Mouse (Mus musculus) midbrain, embryonic 13.5 days (tissue): ENCODE results near the gene Ttll11. TPM values are rescaled to one million over a fixed set of nuclear protein-coding genes. Genes with fewer than 3 reads are reported as not detected.

Experiments
- ATAC-seq: fragments of 200-750 bp; cut with Nextera tagmentation; 2 replicates; pipeline ENCODE4 v1.8.0; 2017; ENCODE audit warnings: mild to moderate bottlenecking, moderate TSS enrichment, moderate library complexity
- H3K27ac ChIP-seq: fragments of 300-500 bp; sonication (generic); 2 replicates; pipeline ENCODE4 v1.5.1; 2015; ENCODE audit warnings: inconsistent platforms, mild to moderate bottlenecking, moderate library complexity
- H3K27me3 ChIP-seq: fragments of 300-500 bp; sonication (generic); 2 replicates; pipeline ENCODE4 v1.6.1; 2015; ENCODE audit warnings: mild to moderate bottlenecking, inconsistent platforms
- H3K36me3 ChIP-seq: fragments of 300-500 bp; sonication (generic); 2 replicates; pipeline ENCODE4 v1.6.1; 2015; ENCODE audit warnings: mild to moderate bottlenecking, inconsistent platforms
- H3K4me1 ChIP-seq: fragments of 300-500 bp; sonication (generic); replicated peaks from 2 replicates; pipeline ENCODE4 v1.6.1; 2015; ENCODE audit warnings: inconsistent platforms
- H3K4me2 ChIP-seq: fragments of 300-500 bp; sonication (generic); replicated peaks from 2 replicates; pipeline ENCODE4 v1.6.1; 2015; ENCODE audit warnings: moderate library complexity, mild to moderate bottlenecking, inconsistent platforms
- H3K4me3 ChIP-seq: fragments of 300-500 bp; sonication (generic); replicated peaks from 2 replicates; pipeline ENCODE4 v1.5.1; 2015; ENCODE audit warnings: mild to moderate bottlenecking, inconsistent platforms
- H3K9ac ChIP-seq: fragments of 300-500 bp; sonication (generic); replicated peaks from 2 replicates; pipeline ENCODE4 v1.6.1; 2015; ENCODE audit warnings: mild to moderate bottlenecking, inconsistent platforms
- H3K9me3 ChIP-seq: fragments of 300-500 bp; sonication (generic); 2 replicates; pipeline ENCODE4 v1.6.1; 2016; ENCODE audit warnings: mild to moderate bottlenecking, inconsistent platforms
- WGBS: fragments of 180-500 bp; shearing (Covaris S2); methylation state at CpG from one replicate; pipeline ENCODE4 v1.1.7; 2015; 5-methylcytosine and 5-hydroxymethylcytosine counted together
- polyA plus RNA-seq: library from polyadenylated mRNA; unstranded; fragments of >200 nt; fragmentation: Nextera tagmentation; extraction: Ambion mirVana; gene quantifications from 2 replicates; pipeline ENCODE4 v1.2.1, GENCODE M21; 2015

The Ttll11 gene
- polyA plus RNA-seq, 1 experiment from 2014 or later, result 4.3 TPM

DNA sequence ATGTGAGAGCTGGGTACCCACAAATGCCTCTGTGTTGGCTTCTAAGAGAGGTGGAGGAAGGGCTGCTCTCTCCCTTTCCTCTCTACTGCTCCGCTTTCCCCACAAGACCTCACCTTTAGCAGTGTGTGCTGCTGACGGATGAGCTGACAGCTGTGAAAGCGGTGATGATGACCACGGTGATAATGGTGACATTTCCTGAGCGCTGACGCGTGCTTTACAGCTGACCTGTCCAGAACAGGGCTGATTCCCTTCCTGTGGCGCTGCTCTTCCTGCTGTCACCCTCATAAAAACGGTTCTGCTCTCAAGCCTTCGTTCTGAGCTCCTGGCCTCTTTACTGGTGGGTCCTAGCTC, 119.3 kb downstream of the Ttll11 start:
- H3K4me1 ChIP-seq, result peaks cover 17% of the 10 kb centered on the region
- no peak overlapping the region for H3K4me3 ChIP-seq
- no peak for ATAC-seq
- H3K4me2 ChIP-seq, result no peak overlapping the region
- 79% methylated on average over 10 of the region's 10 CpGs for WGBS
- H3K9ac ChIP-seq, result no peak overlapping the region
- no peaks in the 10 kb centered on the region for H3K36me3 ChIP-seq
- H3K27ac ChIP-seq, result no peak overlapping the region
- no peaks in the 10 kb centered on the region for H3K9me3 ChIP-seq
- H3K27me3 ChIP-seq, result no peaks in the 10 kb centered on the region

DNA sequence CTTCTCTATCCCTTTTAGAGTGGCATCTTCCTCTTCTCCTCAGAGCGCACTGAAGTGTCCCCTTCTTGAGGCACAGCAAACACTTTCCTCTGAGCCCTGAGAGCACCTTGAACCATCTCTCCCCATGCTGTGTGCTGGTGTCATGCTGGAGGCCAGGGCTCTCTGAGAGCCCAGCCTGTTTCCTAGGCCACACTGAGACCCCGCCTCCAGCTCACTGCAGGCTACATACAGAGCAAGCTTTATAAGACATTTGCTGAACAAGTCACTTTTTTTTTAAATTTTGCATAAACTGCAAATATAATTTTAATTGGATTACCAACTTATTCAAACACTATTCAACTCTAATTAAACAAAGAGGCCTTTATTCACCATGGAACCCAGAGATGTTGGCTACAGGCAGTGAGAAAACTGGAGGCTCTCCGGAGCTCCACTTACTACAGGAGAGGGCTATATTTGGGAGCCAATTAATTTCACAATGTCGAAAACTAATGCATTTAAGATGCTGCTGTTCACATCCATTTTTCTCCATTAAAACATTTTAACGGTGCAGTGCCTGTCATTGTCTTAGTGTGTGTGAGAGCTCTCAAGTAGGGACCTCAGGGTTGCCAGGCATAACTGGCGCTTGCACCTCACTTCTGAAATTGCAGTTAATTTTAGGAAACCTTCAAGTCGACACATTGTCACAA, 119.9 kb downstream of the Ttll11 start:
- no peaks in the 10 kb centered on the region for H3K9me3 ChIP-seq
- H3K27me3 ChIP-seq, result no peaks in the 10 kb centered on the region
- WGBS, result 78% methylated on average over 7 of the region's 7 CpGs
- 0 out of 2 replicates have a peak, but pooled peaks have one; percentile 55 for ATAC-seq
- no peak overlapping the region for H3K9ac ChIP-seq
- H3K4me1 ChIP-seq, result peaks cover 17% of the 10 kb centered on the region
- H3K4me3 ChIP-seq, result no peak overlapping the region
- H3K36me3 ChIP-seq, result no peaks in the 10 kb centered on the region
- no peak overlapping the region for H3K4me2 ChIP-seq
- no peak overlapping the region for H3K27ac ChIP-seq

DNA sequence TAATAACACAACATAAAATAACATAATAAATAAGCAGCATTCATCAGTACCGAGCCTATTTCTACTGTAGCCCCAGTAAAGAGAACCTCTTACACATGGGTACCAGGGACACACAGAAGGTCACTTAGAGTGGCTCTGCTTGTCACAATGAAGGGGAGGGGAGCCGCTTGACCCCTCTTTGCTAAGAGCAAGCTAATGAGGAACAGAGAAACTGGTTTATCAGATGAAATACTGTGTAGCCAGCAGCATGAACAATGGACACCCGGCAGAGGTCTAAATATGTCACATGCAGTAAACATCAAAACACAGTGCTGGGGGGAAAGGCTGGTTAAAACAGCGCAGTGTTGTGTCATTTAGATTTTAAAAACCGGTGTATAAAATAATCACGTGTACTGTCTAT, 121.4 kb downstream of the Ttll11 start:
- H3K27me3 ChIP-seq, result no peaks in the 10 kb centered on the region
- H3K9ac ChIP-seq, result no peak overlapping the region
- H3K4me3 ChIP-seq, result no peak overlapping the region
- no peaks in the 10 kb centered on the region for H3K36me3 ChIP-seq
- H3K4me2 ChIP-seq, result no peak overlapping the region
- no peaks in the 10 kb centered on the region for H3K9me3 ChIP-seq
- H3K27ac ChIP-seq, result no peak overlapping the region
- ATAC-seq, result no peak
- H3K4me1 ChIP-seq, result peaks cover 17% of the 10 kb centered on the region
- WGBS, result 72% methylated on average over 6 of the region's 6 CpGs

DNA sequence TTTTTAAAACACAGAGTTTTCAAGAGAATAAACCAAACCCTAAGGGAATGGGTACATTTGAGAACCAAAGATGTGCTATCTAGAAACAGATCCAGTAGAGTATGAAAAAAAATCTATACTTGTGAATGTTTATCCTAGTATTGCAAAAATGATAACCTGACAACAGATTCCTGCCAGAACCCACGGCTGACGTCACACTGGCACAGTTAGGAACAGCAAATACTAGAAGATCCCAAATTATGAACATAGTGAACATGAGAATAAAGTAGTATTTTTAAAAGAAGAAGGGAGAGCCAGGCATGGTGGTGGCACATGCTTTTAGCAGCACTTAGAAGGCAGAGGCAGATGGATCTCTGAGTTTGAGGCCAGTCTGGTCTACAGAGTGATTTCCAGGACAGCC, 122.8 kb downstream of the Ttll11 start:
- ATAC-seq, result no peak
- WGBS, result 90% methylated on average over 2 of the region's 2 CpGs
- H3K27me3 ChIP-seq, result no peaks in the 10 kb centered on the region
- H3K36me3 ChIP-seq, result no peaks in the 10 kb centered on the region
- H3K4me3 ChIP-seq, result no peak overlapping the region
- no peaks in the 10 kb centered on the region for H3K9me3 ChIP-seq
- no peak overlapping the region for H3K4me2 ChIP-seq
- H3K27ac ChIP-seq, result no peak overlapping the region
- H3K4me1 ChIP-seq, result peaks cover 29% of the 10 kb centered on the region
- no peak overlapping the region for H3K9ac ChIP-seq

DNA sequence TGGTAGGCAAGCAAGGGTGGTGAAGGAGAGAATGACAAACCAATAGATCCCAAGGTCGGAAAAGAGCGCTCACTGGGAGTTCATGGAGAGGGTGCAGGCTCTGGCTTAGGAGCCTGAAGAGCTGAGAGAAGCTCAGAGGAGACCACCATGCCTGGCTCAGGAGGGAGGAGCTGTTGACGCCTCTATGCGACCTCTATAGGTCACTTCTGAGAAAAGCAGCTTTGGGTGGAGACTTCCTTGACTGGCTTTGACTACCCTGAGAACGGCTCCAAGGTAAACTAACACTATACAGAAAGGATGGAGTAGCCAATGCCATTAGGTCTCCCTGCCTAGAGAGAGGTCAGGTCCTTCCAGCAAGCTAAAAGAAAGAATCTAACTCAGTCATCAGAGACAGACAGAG, 124.8 kb downstream of the Ttll11 start:
- WGBS, result 34% methylated on average over 5 of the region's 5 CpGs
- H3K27me3 ChIP-seq, result no peaks in the 10 kb centered on the region
- H3K9me3 ChIP-seq, result no peaks in the 10 kb centered on the region

GRCm38 (mm10) chr2:35852971-35853370, 126.7 kb downstream of the Ttll11 start:
- no peaks in the 10 kb centered on the region for H3K9me3 ChIP-seq
- H3K27me3 ChIP-seq, result no peaks in the 10 kb centered on the region
- no peaks in the 10 kb centered on the region for H3K36me3 ChIP-seq
- 55% methylated on average over 4 of the region's 4 CpGs for WGBS
- no peak for ATAC-seq
- peaks cover 34% of the 10 kb centered on the region for H3K4me1 ChIP-seq
- H3K27ac ChIP-seq, result no peak overlapping the region
- H3K4me3 ChIP-seq, result no peak overlapping the region
- no peak overlapping the region for H3K9ac ChIP-seq
- H3K4me2 ChIP-seq, result no peak overlapping the region

More for the DNA sequence above, 124.8 kb downstream of the Ttll11 start:
- no peak overlapping the region for H3K4me2 ChIP-seq
- H3K27ac ChIP-seq, result no peak overlapping the region
- no peaks in the 10 kb centered on the region for H3K36me3 ChIP-seq
- ATAC-seq, result no peak
- H3K4me3 ChIP-seq, result no peak overlapping the region
- no peak overlapping the region for H3K9ac ChIP-seq
- peaks cover 37% of the 10 kb centered on the region for H3K4me1 ChIP-seq

GRCm38 (mm10) chr2:35852164-35852509, 127.6 kb downstream of the Ttll11 start:
- Histone ChIP-seq H3K27me3 (no peaks in the 10 kb centered on the region), H3K9ac (no peak overlapping the region), H3K9me3 (no peaks in the 10 kb centered on the region), H3K4me1 (peaks cover 34% of the 10 kb centered on the region), H3K4me2 (peak overlapping the region; percentile 30), H3K27ac (no peak overlapping the region), H3K36me3 (no peaks in the 10 kb centered on the region), H3K4me3 (no peak overlapping the region)
- WGBS, result 30% methylated on average over 3 of the region's 3 CpGs
- ATAC-seq, result no peak; the same call in 1 of the 2 replicates

DNA sequence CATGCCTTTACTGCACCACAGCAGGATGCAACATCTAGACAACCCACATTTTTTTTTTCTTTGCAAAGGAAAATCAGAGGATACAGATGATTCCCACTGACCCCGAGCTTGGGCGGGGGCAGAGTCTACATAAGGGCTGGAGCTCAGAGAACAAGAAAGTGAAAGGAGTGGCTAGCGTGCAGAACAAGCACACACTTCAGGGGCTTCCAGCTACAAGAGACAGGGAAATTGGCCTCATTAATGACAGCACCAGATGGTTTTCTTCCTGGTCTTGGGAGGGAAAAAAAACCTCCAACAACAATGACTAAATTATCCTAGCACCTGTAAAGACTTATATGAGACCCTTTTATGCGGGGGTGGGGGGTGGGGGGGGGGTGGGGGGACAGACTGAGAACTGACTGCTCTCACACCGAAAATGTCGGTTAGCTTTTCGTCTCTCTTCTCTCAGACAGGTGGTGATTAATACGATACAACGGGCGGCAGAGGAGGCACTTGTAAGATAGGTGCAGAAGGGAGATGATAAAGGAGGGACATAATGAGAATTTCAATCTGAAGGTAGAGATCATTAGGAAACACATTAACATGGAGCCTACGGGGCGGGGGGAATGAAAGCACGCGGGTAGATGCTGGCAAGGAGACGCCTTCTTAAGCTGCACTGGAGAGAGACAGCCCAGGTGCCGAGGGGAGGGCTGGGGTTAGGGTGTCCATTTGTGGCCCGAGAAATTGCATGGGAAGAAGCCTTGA, 128.1 kb downstream of the Ttll11 start:
- Histone ChIP-seq H3K9ac (no peak overlapping the region), H3K4me3 (no peak overlapping the region), H3K36me3 (no peaks in the 10 kb centered on the region), H3K4me2 (peak overlapping the region; percentile 30), H3K9me3 (no peaks in the 10 kb centered on the region), H3K27me3 (no peaks in the 10 kb centered on the region; the same call in 1 of the 2 replicates), H3K27ac (no peak overlapping the region), H3K4me1 (peaks cover 34% of the 10 kb centered on the region)
- 16% methylated on average over 17 of the region's 17 CpGs for WGBS
- no peak; the same call in 1 of the 2 replicates for ATAC-seq

DNA sequence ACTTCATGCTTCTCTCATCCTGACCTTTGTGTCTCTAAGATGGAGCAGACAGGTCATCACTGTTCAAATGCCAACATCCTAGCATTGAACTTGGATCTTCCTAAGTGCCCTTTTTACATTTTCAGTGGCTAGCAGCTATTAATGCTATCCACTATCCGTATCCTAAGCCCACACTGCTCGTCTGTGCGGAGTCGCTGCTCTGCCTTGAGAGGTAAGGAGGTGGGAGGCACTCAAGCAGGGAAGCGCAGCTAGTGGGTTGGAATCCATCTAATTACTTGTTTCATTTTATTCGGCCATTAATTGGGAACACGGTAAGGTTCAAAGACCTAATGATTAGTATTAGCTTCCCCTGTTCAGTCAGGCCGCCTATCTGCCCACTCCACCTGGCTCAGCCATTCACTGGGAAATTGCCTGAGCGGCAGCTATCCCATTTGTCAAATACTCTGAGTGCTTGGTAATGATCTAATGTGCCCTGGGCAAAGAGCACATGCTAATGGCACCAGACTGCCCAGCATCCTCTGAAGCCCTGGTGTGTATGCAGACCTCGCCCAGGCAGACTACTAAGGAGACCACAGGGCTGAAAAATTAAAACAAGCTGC, 130.0 kb downstream of the Ttll11 start:
- Histone ChIP-seq H3K9ac (no peak overlapping the region), H3K4me3 (no peak overlapping the region), H3K36me3 (no peaks in the 10 kb centered on the region), H3K9me3 (no peaks in the 10 kb centered on the region), H3K27ac (0 out of 2 replicates have a peak overlapping the region, but pooled peaks have one; percentile 0), H3K4me1 (peaks cover 48% of the 10 kb centered on the region), H3K27me3 (peaks cover 3% of the 10 kb centered on the region; the same call in 1 of the 2 replicates), H3K4me2 (no peak overlapping the region)
- peak; percentile 79 for ATAC-seq
- WGBS, result 37% methylated on average over 10 of the region's 10 CpGs

DNA sequence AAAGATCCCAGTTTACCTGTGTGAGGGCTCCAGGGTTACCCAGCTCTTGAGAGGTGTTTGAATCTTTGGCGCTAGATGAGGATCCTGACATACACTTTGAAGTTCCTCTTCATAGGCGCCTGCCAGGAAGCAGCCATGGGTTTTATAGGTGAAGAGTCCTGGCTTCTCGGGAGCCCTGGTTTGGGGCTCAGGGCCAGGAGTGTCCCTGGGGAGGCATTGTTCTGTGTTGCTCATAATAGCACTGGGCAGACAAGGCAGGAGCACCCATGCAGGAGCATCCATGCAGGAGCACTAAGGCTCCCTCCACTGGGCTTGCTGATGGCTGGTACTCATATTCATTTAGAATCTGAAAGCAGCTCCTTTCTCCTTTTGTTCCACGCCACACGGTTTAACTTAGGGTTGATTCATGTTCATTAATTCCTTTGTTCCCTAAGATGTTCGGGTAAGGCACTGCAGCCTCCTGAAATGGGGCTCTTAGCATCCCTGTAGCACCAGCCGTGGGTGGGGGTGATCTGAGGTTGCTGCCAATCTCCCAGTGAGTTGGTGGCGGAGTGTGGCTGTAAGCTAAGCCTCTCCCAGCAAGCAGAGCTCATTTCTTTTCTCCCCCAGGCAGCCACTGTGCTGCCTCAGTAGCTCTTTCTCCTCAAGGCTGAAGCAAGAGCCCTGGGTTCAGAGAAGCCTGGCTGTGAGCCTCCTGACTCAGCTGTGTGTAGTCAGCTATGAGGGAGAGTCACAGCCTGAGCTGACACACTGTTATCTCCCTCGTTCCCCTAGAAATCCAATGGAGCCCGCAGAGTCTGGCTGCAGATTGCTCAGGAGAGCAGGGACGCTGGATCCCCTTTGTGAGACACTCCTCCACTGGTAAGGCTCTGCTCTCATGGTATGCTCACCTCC, 133.9 kb downstream of the Ttll11 start:
- Histone ChIP-seq H3K27ac (no peak overlapping the region; the same call in 1 of the 2 replicates), H3K36me3 (no peaks in the 10 kb centered on the region), H3K4me2 (no peak overlapping the region), H3K4me1 (peaks cover 42% of the 10 kb centered on the region), H3K9ac (0 out of 2 replicates have a peak overlapping the region, but pooled peaks have one; percentile 10), H3K27me3 (peaks cover 8% of the 10 kb centered on the region; the same call in 1 of the 2 replicates), H3K9me3 (no peaks in the 10 kb centered on the region), H3K4me3 (no peak overlapping the region)
- ATAC-seq, result no peak
- WGBS, result 26% methylated on average over 11 of the region's 11 CpGs

DNA sequence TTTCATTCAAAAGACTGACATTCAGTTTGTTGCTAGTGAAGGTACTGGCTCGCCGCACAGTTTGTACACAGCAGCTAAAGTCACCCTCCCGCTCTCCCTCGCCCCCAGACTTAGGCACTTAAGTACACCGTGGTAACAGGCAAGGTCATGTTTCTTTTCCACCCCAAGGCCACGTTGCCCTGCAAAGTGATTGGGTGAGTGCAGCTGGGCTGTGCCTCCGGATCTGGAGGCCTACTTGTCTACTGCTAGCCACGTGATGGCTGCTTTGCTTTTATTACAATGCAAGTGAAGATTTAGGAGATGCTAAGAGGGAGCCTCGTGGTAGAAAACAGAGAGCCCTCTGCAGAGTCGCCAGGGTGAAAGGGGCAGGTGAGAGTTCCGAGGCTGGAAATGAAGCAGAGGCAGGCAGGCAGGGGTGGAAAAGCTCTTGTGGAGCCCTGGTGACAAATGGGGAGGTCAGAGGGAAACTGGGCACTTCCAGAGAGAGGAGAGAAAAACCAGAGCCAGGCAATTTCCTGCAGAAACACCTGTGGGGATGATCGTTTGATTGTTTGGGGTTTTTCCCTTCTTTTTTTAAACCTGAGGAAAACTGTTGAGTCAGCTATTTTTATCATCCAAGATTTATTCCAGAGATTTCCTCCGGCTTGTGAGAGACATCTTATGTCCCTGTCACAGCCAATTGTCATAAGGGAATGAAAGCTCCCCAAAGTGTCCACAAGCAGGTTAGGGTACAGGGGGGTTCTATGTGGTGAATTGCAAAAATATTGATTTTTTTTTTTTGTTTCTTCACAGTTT, 135.6 kb downstream of the Ttll11 start:
- Histone ChIP-seq H3K4me2 (no peak overlapping the region), H3K36me3 (no peaks in the 10 kb centered on the region), H3K27ac (no peak overlapping the region), H3K4me1 (peaks cover 38% of the 10 kb centered on the region), H3K27me3 (peaks cover 8% of the 10 kb centered on the region; the same call in 1 of the 2 replicates), H3K4me3 (no peak overlapping the region), H3K9me3 (no peaks in the 10 kb centered on the region), H3K9ac (no peak overlapping the region)
- 37% methylated on average over 13 of the region's 13 CpGs for WGBS
- no peak; the same call in 1 of the 2 replicates for ATAC-seq
